Mouse (Mus musculus) kidney, adult 2 months (tissue): ENCODE measurements around the gene Pdzd7. TPM values are rescaled to one million over a fixed set of nuclear protein-coding genes. Genes with fewer than 3 reads are reported as not detected.

Experiments used
- DNase-seq: peaks from one replicate; pipeline ENCODE4 v3.0.0; 2021
- H3K27ac ChIP-seq: fragments of 200-500 bp; 2 replicates; pipeline ENCODE4 v1.5.1; 2012; ENCODE audit warnings: low read depth, low read length, control low read depth, inconsistent platforms; ENCODE audit not compliant: insufficient read depth
- H3K27me3 ChIP-seq: fragments of 200-500 bp; replicated peaks from 2 replicates; pipeline ENCODE4 v1.6.1; 2012; ENCODE audit warnings: mild to moderate bottlenecking, moderate library complexity, low read length, inconsistent platforms; ENCODE audit not compliant: control insufficient read depth, insufficient read depth
- H3K36me3 ChIP-seq: fragments of 200-500 bp; 2 replicates; pipeline ENCODE4 v1.6.1; 2012; ENCODE audit warnings: mild to moderate bottlenecking, moderate library complexity, low read length, inconsistent platforms; ENCODE audit not compliant: control insufficient read depth, insufficient read depth
- H3K4me1 ChIP-seq: fragments of 200-500 bp; 2 replicates; pipeline ENCODE4 v1.6.1; 2011; ENCODE audit warnings: low read length; ENCODE audit not compliant: control insufficient read depth, insufficient read depth
- H3K4me3 ChIP-seq: fragments of 200-500 bp; 2 replicates; pipeline ENCODE4 v1.5.1; 2011; ENCODE audit warnings: mild to moderate bottlenecking, low read depth, low read length, control low read depth; ENCODE audit not compliant: insufficient read depth
- CTCF ChIP-seq: fragments of 200-500 bp; conservative IDR thresholded peaks from 2 replicates; pipeline ENCODE4 v1.5.1; 2011; ENCODE audit warnings: low read depth, mild to moderate bottlenecking, control low read depth, low read length, moderate library complexity, mixed read lengths; ENCODE audit not compliant: insufficient read depth, insufficient read length
- POLR2A ChIP-seq: fragments of 200-500 bp; IDR thresholded peaks from one replicate; pipeline ENCODE4 v1.6.1; 2011; ENCODE audit warnings: low read depth, low read length, control low read depth
- WGBS: fragments of 180-500 bp; shearing (Covaris S2); methylation state at CpG from one replicate; pipeline ENCODE4 v1.1.7; 2018; 5-methylcytosine and 5-hydroxymethylcytosine counted together
- polyA plus RNA-seq: library from polyadenylated mRNA; depleted of rRNA; stranded (reverse); fragments of >200 nt; gene quantifications from 2 replicates; pipeline ENCODE4 v1.2.3, GENCODE M21; 2012

Pdzd7 gene
- polyA plus RNA-seq, 1 experiment, result 0.74 TPM

GRCm38 (mm10) chr19:45049523-45049922, 4.0 kb upstream of the Pdzd7 start:
- H3K27me3 ChIP-seq, result no peaks in the 10 kb centered on the region
- DNase-seq, result no peak
- TF ChIP-seq CTCF (no peak), POLR2A (no peak)
- WGBS, result 61% methylated on average over 9 of the region's 9 CpGs
- no peaks in the 10 kb centered on the region for H3K4me1 ChIP-seq
- no peaks in the 10 kb centered on the region for H3K36me3 ChIP-seq
- H3K27ac ChIP-seq, result no peak overlapping the region
- no peak overlapping the region for H3K4me3 ChIP-seq

DNA sequence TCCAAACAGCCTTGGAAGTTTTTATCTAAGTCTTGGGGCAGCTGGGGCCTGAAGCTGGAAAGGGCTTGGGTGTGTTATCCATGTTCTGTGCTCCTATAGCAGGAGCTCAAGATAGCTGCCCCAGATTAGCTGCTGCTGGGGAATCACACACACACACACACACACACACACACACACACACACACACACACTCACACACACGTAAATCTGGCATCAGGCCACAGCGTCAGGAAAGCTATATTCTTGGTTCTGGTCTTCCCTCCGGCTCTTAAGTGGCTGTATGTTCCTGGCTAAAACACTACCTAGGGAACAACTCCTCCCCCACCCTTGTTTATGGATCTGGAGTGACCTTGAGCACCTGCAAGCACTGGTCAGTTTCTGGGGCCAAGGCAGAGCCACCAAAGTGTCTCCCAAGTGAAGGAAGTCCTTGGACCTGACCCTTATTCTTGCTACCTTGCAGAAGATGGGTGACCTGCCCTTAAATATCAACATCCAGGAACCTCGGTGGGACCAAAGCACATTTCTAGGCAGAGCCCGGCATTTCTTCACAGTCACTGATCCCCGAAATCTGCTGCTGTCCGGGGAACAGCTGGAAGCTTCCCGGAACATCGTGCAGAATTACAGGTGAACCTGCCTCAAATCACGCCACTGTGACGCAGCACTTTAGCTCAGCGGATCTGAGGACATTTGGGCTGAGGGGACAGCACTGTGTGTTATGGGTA, 3.3 kb upstream of the Pdzd7 start:
- TF ChIP-seq CTCF (no peak), POLR2A (no peak)
- 64% methylated on average over 12 of the region's 12 CpGs for WGBS
- DNase-seq, result peak; percentile 36
- Histone ChIP-seq H3K4me1 (no peaks in the 10 kb centered on the region), H3K4me3 (peak overlapping the region; percentile 50), H3K27ac (peak overlapping the region; percentile 87), H3K27me3 (no peaks in the 10 kb centered on the region), H3K36me3 (no peaks in the 10 kb centered on the region)

DNA sequence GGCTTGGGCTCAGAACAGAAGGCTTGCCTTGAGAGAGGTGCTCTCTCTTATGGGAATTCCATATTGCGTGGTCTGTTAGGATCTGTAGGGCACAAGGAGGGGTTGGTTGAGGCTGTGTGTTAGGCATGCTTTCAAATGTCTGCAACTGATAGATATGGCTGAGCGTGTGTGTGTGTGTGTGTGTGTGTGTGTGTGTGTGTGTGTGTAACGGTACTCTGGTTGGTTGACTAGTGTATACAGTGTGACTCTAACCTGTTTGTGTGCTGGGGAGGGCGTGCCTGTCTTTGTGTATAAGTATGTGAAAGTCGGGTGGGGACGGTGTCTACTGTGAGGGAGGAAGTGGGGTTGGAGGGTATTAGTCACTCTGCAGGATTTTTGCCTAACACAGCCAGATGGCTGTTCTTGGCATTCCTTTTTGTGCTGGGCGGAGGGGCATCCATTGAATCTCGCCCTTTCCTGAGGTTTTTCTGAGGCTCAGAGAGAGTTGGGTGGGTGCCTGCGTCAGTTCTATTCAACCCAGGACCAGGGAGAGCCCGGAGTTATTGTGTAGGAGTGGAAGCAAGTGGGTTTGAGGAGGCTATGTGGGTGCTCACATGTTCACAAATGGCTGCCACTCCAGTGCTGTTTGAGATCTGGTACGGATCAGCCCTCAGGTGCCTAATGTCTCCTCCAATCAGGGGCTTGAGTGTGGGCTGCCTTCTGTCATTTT, 2.6 kb upstream of the Pdzd7 start:
- no peaks in the 10 kb centered on the region for H3K4me1 ChIP-seq
- WGBS, result 19% methylated on average over 11 of the region's 11 CpGs
- no peaks in the 10 kb centered on the region for H3K36me3 ChIP-seq
- peak overlapping the region; percentile 50 for H3K4me3 ChIP-seq
- DNase-seq, result peak; percentile 50
- peak overlapping the region; percentile 87 for H3K27ac ChIP-seq
- H3K27me3 ChIP-seq, result no peaks in the 10 kb centered on the region
- no peak for TF ChIP-seq CTCF
- TF ChIP-seq POLR2A, result no peak

GRCm38 (mm10) chr19:45047417-45047934, 2.0 kb upstream of the Pdzd7 start, which contains the start of gene Sfxn3:
Sfxn3 (plus strand) TSS chr19:45047503.
- under 1% methylated on average over 26 of the region's 26 CpGs for WGBS
- Histone ChIP-seq H3K4me3 (peak within 1 kb of the TSS; percentile 50), H3K4me1 (no peaks in the 10 kb centered on the region), H3K27me3 (no peaks in the 10 kb centered on the region; the same call in 1 of the 2 replicates), H3K36me3 (no peaks in the 10 kb centered on the region), H3K27ac (peak within 1 kb of the TSS; percentile 87)
- TF ChIP-seq POLR2A (no peak), CTCF (peak; percentile 64)
- peak; percentile 95 for DNase-seq

- DNase-seq, result peak; percentile 93
- no peaks in the 10 kb centered on the region; the same call in 1 of the 2 replicates for H3K27me3 ChIP-seq
- TF ChIP-seq CTCF (no peak), POLR2A (no peak)
- H3K4me3 ChIP-seq, result peak overlapping the region; percentile 50
- peak overlapping the region; percentile 87 for H3K27ac ChIP-seq
- H3K4me1 ChIP-seq, result no peaks in the 10 kb centered on the region
- under 1% methylated on average over 34 of the region's 34 CpGs for WGBS
- H3K36me3 ChIP-seq, result no peaks in the 10 kb centered on the region
These were observed 1.2 kb upstream of the Pdzd7 start for GRCm38 (mm10) chr19:45046523-45047321.

- TF ChIP-seq POLR2A, result no peak
- no peak for TF ChIP-seq CTCF
- no peak for DNase-seq
- Histone ChIP-seq H3K36me3 (no peaks in the 10 kb centered on the region), H3K4me3 (no peak overlapping the region), H3K27ac (no peak overlapping the region), H3K27me3 (no peaks in the 10 kb centered on the region; the same call in 1 of the 2 replicates), H3K4me1 (no peaks in the 10 kb centered on the region)
- WGBS, result 39% methylated on average over 15 of the region's 15 CpGs
These were observed 281 bp downstream of the Pdzd7 start for GRCm38 (mm10) chr19:45045236-45045635.
